In the genomic region with DNA sequence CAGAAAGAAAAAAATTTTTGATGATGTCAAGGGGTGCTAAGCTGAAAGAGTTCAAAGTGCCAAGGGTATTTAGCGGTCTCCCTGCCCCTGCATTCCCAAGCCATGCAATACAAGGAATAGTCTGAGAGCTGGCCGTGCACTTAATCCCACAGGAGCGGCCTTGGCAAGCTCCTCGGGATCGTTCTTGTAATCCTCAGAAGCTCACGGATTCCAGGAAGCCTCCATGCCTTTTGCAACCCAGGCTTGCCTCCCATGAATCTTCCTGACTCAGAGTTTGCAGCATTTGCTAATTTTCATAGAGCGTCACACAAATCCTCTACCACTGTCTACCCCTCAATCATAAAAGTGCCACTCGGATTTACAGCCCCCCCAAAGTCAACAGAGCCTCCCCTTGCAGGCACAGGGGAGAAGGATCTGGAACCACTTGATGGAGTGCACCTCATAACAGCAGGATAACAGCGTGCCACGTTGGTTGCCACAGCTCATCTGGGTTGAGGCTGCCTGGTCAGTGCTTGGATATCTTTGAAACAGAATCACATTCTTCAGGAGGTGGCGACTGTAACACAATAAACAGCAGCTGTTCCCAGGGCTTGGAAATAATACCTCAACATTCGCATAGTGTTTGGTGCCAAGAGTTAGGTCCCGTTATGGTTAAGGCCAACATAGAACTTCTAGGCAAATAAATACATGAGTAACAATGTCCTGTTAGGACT, we compare ENCODE assay signal across 11 mouse cellular contexts.
DNase-seq lines count a peak whose midpoint lies in the region; ATAC-seq and TF ChIP-seq lines count a peak whose summit lies in the region.
"Had no signal": no experiment of that assay in that cellular context is flagged by ENCODE, and none has a peak within 500 bp of the region (broad histone marks: within the 10 kb centered on the region; RNA-seq: fewer than 3 reads in every experiment).

No protein-coding gene starts in this region.

- H3K4me2 ChIP-seq in stomach, postnatal 0 days (replicated peaks; ENCODE audit: low read depth), result no peak overlapping the region
- no peak overlapping the region for H3K4me2 ChIP-seq in forebrain, embryonic 13.5 days
- H3K4me2 ChIP-seq: lung, embryonic 14.5 days had no signal

- H3K36me3 ChIP-seq in stomach, postnatal 0 days (ENCODE audit: control insufficient read depth, insufficient read depth, low read length), result no peaks in the 10 kb centered on the region
- H3K36me3 ChIP-seq in forebrain, embryonic 13.5 days (ENCODE audit: poor library complexity, severe bottlenecking), result no peaks in the 10 kb centered on the region

- H3K9me3 ChIP-seq in stomach, postnatal 0 days (ENCODE audit: control insufficient read depth, low read length), result no peaks in the 10 kb centered on the region
- no peaks in the 10 kb centered on the region for H3K9me3 ChIP-seq in forebrain, embryonic 13.5 days (replicated peaks)

- TF ChIP-seq EP300 in stomach, postnatal 0 days (optimal IDR thresholded peaks at IDR 0.05), result no peak

- intact Hi-C loops in heart, postnatal 36 days (cut with DNase I), result no loop called here

- 45% methylated on average over 13 of the region's 13 CpGs for WGBS in stomach, postnatal 0 days
- WGBS in forebrain, embryonic 13.5 days, result 85% methylated on average over 13 of the region's 13 CpGs

- no peak for TF ChIP-seq CTCF in stomach, postnatal 0 days (IDR thresholded peaks at IDR 0.05; ENCODE audit: low read depth)

- H3K4me1 ChIP-seq in stomach, postnatal 0 days (replicated peaks; ENCODE audit: control insufficient read depth, insufficient read depth), result no peaks in the 10 kb centered on the region; the same call in 1 of the 2 replicates
- H3K4me1 ChIP-seq in forebrain, embryonic 13.5 days, result no peaks in the 10 kb centered on the region

- peak; percentile 20 for DNase-seq in ovary, postnatal 36 days (ENCODE audit: low spot score)
- DNase-seq in ovary, postnatal 14 days (ENCODE audit: low spot score), result no peak
- DNase-seq in fat pad, adult 2 months (ENCODE audit: extremely low read depth, low read depth, low spot score), result peak; percentile 70
- peak; percentile 48 for DNase-seq in heart, postnatal 36 days
- no peak for DNase-seq in stomach, postnatal 0 days (ENCODE audit: low spot score)
- no peak for DNase-seq in T-cell, adult 2 months (ENCODE audit: low spot score)
- DNase-seq: layer of hippocampus, postnatal 36 days; lung, embryonic 14.5 days; thymus, postnatal 25 days had no signal

- no peak overlapping the region for H3K9ac ChIP-seq in stomach, postnatal 0 days (ENCODE audit: low read length)
- no peak overlapping the region for H3K9ac ChIP-seq in forebrain, embryonic 13.5 days
- H3K9ac ChIP-seq: lung, embryonic 14.5 days had no signal

- H3K4me3 ChIP-seq in stomach, postnatal 0 days (ENCODE audit: low read depth, low read length), result no peak overlapping the region
- H3K4me3 ChIP-seq in forebrain, embryonic 13.5 days, result no peak overlapping the region

- H3K27me3 ChIP-seq in stomach, postnatal 0 days (ENCODE audit: control insufficient read depth, insufficient read depth, low read length), result no peaks in the 10 kb centered on the region
- H3K27me3 ChIP-seq in forebrain, embryonic 13.5 days, result no peaks in the 10 kb centered on the region

- ATAC-seq in stomach, postnatal 0 days (ENCODE audit: low FRiP score, low TSS enrichment), result no peak; the same call in 1 of the 2 replicates
- ATAC-seq in forebrain, embryonic 13.5 days, result no peak
- ATAC-seq: hindbrain, embryonic 16.5 days had no signal

- H3K27ac ChIP-seq in stomach, postnatal 0 days (replicated peaks), result 0 out of 2 replicates have a peak overlapping the region, but pooled peaks have one; percentile 35
- no peak overlapping the region for H3K27ac ChIP-seq in forebrain, embryonic 13.5 days

Comparison
In these comparisons a context has a peak if more than half of its experiments do, and no peak if none do; other contexts are left out.
1. DNase-seq: peak in ovary, postnatal 36 days (single experiment), fat pad, adult 2 months (single experiment) and heart, postnatal 36 days (2 of 2); none in ovary, postnatal 14 days (single experiment), stomach, postnatal 0 days (single experiment) and T-cell, adult 2 months (single experiment).